Comparison of ENCODE assay signal across 19 mouse cellular contexts in genomic region chr1:176080969-176081368, GRCm38 (mm10).
DNase-seq lines count a peak whose midpoint lies in the region; ATAC-seq and TF ChIP-seq lines count a peak whose summit lies in the region.
"Had no signal": no experiment of that assay in that cellular context is flagged by ENCODE, and none has a peak within 500 bp of the region (broad histone marks: within the 10 kb centered on the region; RNA-seq: fewer than 3 reads in every experiment).

No protein-coding gene starts in this region.

- 62% methylated on average over 2 of the region's 2 CpGs for WGBS in hindbrain, embryonic 12.5 days
- WGBS in hindbrain, postnatal 0 days = 61% methylated on average over 2 of the region's 2 CpGs
- WGBS in midbrain, embryonic 15.5 days = 49% methylated on average over 2 of the region's 2 CpGs
- WGBS in midbrain, embryonic 10.5 days = 78% methylated on average over 2 of the region's 2 CpGs
- WGBS in neural tube, embryonic 14.5 days = 58% methylated on average over 2 of the region's 2 CpGs

- TF ChIP-seq CTCF in hindbrain, postnatal 0 days (IDR thresholded peaks at IDR 0.05; ENCODE audit: low read depth) = no peak

- no peak overlapping the region for H3K4me2 ChIP-seq in hindbrain, embryonic 12.5 days (replicated peaks)
- no peak overlapping the region for H3K4me2 ChIP-seq in hindbrain, postnatal 0 days (ENCODE audit: low read depth, low read length)
- no peak overlapping the region for H3K4me2 ChIP-seq in midbrain, embryonic 15.5 days
- no peak overlapping the region for H3K4me2 ChIP-seq in neural tube, embryonic 14.5 days (ENCODE audit: low read depth, low read length)
- H3K4me2 ChIP-seq: embryonic facial prominence, embryonic 13.5 days; forebrain, embryonic 13.5 days; heart, embryonic 11.5 days had no signal

- no peak overlapping the region for H3K9ac ChIP-seq in hindbrain, embryonic 12.5 days
- no peak overlapping the region for H3K9ac ChIP-seq in hindbrain, postnatal 0 days (replicated peaks; ENCODE audit: low read length)
- no peak overlapping the region for H3K9ac ChIP-seq in midbrain, embryonic 15.5 days
- H3K9ac ChIP-seq in neural tube, embryonic 14.5 days (replicated peaks; ENCODE audit: low read depth, low read length) = no peak overlapping the region
- H3K9ac ChIP-seq: embryonic facial prominence, embryonic 13.5 days; forebrain, embryonic 13.5 days had no signal

- no peaks in the 10 kb centered on the region for H3K36me3 ChIP-seq in hindbrain, embryonic 12.5 days
- H3K36me3 ChIP-seq in hindbrain, postnatal 0 days (ENCODE audit: insufficient read depth, low read length) = no peaks in the 10 kb centered on the region
- no peaks in the 10 kb centered on the region for H3K36me3 ChIP-seq in midbrain, embryonic 15.5 days (replicated peaks)
- H3K36me3 ChIP-seq in midbrain, embryonic 10.5 days = no peaks in the 10 kb centered on the region
- no peaks in the 10 kb centered on the region for H3K36me3 ChIP-seq in neural tube, embryonic 14.5 days (ENCODE audit: control insufficient read depth, insufficient read depth, low read length)
- H3K36me3 ChIP-seq: embryonic facial prominence, embryonic 13.5 days; forebrain, embryonic 10.5 days had no signal

- H3K27me3 ChIP-seq in hindbrain, embryonic 12.5 days = no peaks in the 10 kb centered on the region
- no peaks in the 10 kb centered on the region for H3K27me3 ChIP-seq in hindbrain, postnatal 0 days (ENCODE audit: insufficient read depth, low read length)
- H3K27me3 ChIP-seq in midbrain, embryonic 15.5 days (replicated peaks) = no peaks in the 10 kb centered on the region
- H3K27me3 ChIP-seq in midbrain, embryonic 10.5 days (ENCODE audit: low read depth, poor library complexity, severe bottlenecking) = no peaks in the 10 kb centered on the region
- no peaks in the 10 kb centered on the region for H3K27me3 ChIP-seq in neural tube, embryonic 14.5 days (ENCODE audit: control insufficient read depth, insufficient read depth, low read length)
- H3K27me3 ChIP-seq: embryonic facial prominence, embryonic 13.5 days; forebrain, embryonic 13.5 days had no signal

- ATAC-seq in hindbrain, embryonic 12.5 days (ENCODE audit: low FRiP score) = peak; percentile 60
- no peak for ATAC-seq in hindbrain, postnatal 0 days
- ATAC-seq in midbrain, embryonic 15.5 days (replicated peaks) = 0 out of 2 replicates have a peak, but pooled peaks have one; percentile 19
- peak; percentile 64 for ATAC-seq in neural tube, embryonic 14.5 days (ENCODE audit: low read depth)
- ATAC-seq: CD4-positive, CD25-positive, alpha-beta regulatory T cell, adult 4 months; forebrain, embryonic 13.5 days; forebrain, embryonic 16.5 days had no signal

- peaks cover 12% of the 10 kb centered on the region; the same call in 1 of the 2 replicates for H3K4me1 ChIP-seq in hindbrain, embryonic 12.5 days
- H3K4me1 ChIP-seq in hindbrain, postnatal 0 days (ENCODE audit: insufficient read depth, low read length) = no peaks in the 10 kb centered on the region
- H3K4me1 ChIP-seq in midbrain, embryonic 15.5 days = no peaks in the 10 kb centered on the region
- H3K4me1 ChIP-seq in midbrain, embryonic 10.5 days = no peaks in the 10 kb centered on the region
- peaks cover 3% of the 10 kb centered on the region; the same call in 1 of the 2 replicates for H3K4me1 ChIP-seq in neural tube, embryonic 14.5 days (ENCODE audit: control insufficient read depth, insufficient read depth, low read length)

- peak overlapping the region; percentile 55; the same call in 1 of the 2 replicates for H3K27ac ChIP-seq in hindbrain, embryonic 12.5 days
- H3K27ac ChIP-seq in hindbrain, postnatal 0 days = no peak overlapping the region
- H3K27ac ChIP-seq in midbrain, embryonic 15.5 days = no peak overlapping the region
- no peak overlapping the region for H3K27ac ChIP-seq in midbrain, embryonic 10.5 days (replicated peaks)
- H3K27ac ChIP-seq in neural tube, embryonic 14.5 days (ENCODE audit: low read depth, low read length) = no peak overlapping the region
- H3K27ac ChIP-seq: embryonic facial prominence, embryonic 13.5 days; forebrain, embryonic 10.5 days; forebrain, embryonic 13.5 days had no signal

- DNase-seq in hindbrain, postnatal 0 days (ENCODE audit: low spot score) = no peak
- DNase-seq in midbrain, embryonic 10.5 days (ENCODE audit: low spot score) = no peak
- no peak for DNase-seq in gastrocnemius, postnatal 4 days (ENCODE audit: low spot score in 2 of 2)
- DNase-seq: adrenal gland, postnatal 14 days; cerebellum, adult 11 months; cerebellum, adult 2 months; cerebellum, adult 9-11 months; gastrocnemius, postnatal 10 days; gastrocnemius, postnatal 36 days; heart, adult 11 months had no signal

- H3K4me3 ChIP-seq in hindbrain, embryonic 12.5 days = no peak overlapping the region
- no peak overlapping the region for H3K4me3 ChIP-seq in hindbrain, postnatal 0 days (ENCODE audit: low read length)
- H3K4me3 ChIP-seq in midbrain, embryonic 15.5 days = no peak overlapping the region
- no peak overlapping the region for H3K4me3 ChIP-seq in midbrain, embryonic 10.5 days
- no peak overlapping the region for H3K4me3 ChIP-seq in neural tube, embryonic 14.5 days (ENCODE audit: low read depth, low read length)
- H3K4me3 ChIP-seq: embryonic facial prominence, embryonic 13.5 days; forebrain, embryonic 10.5 days; forebrain, embryonic 13.5 days had no signal

- no peaks in the 10 kb centered on the region for H3K9me3 ChIP-seq in hindbrain, embryonic 12.5 days (replicated peaks)
- H3K9me3 ChIP-seq in hindbrain, postnatal 0 days (ENCODE audit: low read length) = no peaks in the 10 kb centered on the region
- H3K9me3 ChIP-seq in midbrain, embryonic 15.5 days = no peaks in the 10 kb centered on the region
- H3K9me3 ChIP-seq in midbrain, embryonic 10.5 days (replicated peaks) = no peaks in the 10 kb centered on the region
- H3K9me3 ChIP-seq in neural tube, embryonic 14.5 days (ENCODE audit: control insufficient read depth, low read length) = no peaks in the 10 kb centered on the region
- H3K9me3 ChIP-seq: embryonic facial prominence, embryonic 13.5 days; forebrain, embryonic 10.5 days; forebrain, embryonic 13.5 days had no signal
